Mouse (Mus musculus) cortical plate, adult 2 months (tissue): Measurements from ENCODE around the gene Ifna15.

ENCODE experiments used
- CTCF ChIP-seq: fragments of 200-500 bp; IDR thresholded peaks from 2 replicates; pipeline ENCODE4 v1.5.1; 2011; ENCODE audit warnings: mild to moderate bottlenecking, control low read depth, low read length; ENCODE audit not compliant: insufficient read depth; ENCODE audit errors: extremely low read depth
- POLR2A ChIP-seq: fragments of 200-500 bp; IDR thresholded peaks from 2 replicates; pipeline ENCODE4 v1.6.1; 2011; ENCODE audit warnings: mild to moderate bottlenecking, low read length, control low read depth; ENCODE audit not compliant: insufficient read depth; ENCODE audit errors: extremely low read depth

GRCm38 (mm10) chr4:88530892-88531291, 27.2 kb downstream of the Ifna15 start:
- TF ChIP-seq CTCF = no peak
- no peak for TF ChIP-seq POLR2A
